Mouse (Mus musculus) bone marrow macrophage, adult 2 months (primary cell): ENCODE data around the gene Nat10.

Experiments
- CTCF ChIP-seq: IDR thresholded peaks from 2 replicates; pipeline ENCODE4 v1.5.1; 2012; ENCODE audit warnings: low read depth, mild to moderate bottlenecking, low read length, moderate library complexity
- POLR2A ChIP-seq: IDR thresholded peaks from 2 replicates; pipeline ENCODE4 v1.6.1; 2012; ENCODE audit warnings: mild to moderate bottlenecking, low read depth, low read length, borderline replicate concordance

DNA sequence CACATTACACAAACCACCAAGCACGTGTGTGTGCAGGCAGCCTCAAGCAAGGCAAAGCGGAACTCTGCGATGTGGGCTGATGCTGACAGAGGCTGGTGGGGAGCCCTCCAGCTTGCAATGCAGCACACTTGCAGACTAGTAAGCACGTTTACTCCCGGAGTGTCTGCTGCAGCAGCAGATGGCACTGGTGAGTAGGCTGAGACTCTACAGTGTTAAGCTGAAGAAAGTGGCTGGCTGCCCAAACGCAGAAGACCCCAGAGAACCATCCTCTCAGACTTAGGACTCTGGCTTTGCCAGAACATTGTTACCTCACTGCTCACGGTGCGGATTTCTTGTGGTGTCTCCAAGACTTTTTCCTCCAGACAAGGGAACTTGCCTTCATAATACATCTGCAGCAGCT is 30.1 kb downstream of the Nat10 start:
- TF ChIP-seq POLR2A (no peak), CTCF (no peak)
